Mouse (Mus musculus) left cerebral cortex, postnatal 36 days (tissue): ENCODE measurements around the gene Arl4d. TPM values are rescaled to one million over a fixed set of nuclear protein-coding genes. Genes with fewer than 3 reads are reported as not detected.

Experiments
- DNase-seq, 2 experiments: peaks; one replicate each; pipeline ENCODE4 v3.0.0; 2021 to 2022; ENCODE audit warnings: low spot score in 2 of 2, mixed read lengths in 1 of 2
- intact Hi-C: fragments of 180-260 bp; cut with DNase I; formaldehyde crosslinking; loops from one replicate; pipeline ENCODE4 v1.15.1; 2025
- total RNA-seq, 2 experiments: library from RNA; stranded (reverse); gene quantifications; 2 replicates each; pipeline ENCODE4 v1.2.3; 2021

Gene Arl4d
- total RNA-seq, 2 experiments from 2014 or later: 18.3 to 38.8 TPM

DNA sequence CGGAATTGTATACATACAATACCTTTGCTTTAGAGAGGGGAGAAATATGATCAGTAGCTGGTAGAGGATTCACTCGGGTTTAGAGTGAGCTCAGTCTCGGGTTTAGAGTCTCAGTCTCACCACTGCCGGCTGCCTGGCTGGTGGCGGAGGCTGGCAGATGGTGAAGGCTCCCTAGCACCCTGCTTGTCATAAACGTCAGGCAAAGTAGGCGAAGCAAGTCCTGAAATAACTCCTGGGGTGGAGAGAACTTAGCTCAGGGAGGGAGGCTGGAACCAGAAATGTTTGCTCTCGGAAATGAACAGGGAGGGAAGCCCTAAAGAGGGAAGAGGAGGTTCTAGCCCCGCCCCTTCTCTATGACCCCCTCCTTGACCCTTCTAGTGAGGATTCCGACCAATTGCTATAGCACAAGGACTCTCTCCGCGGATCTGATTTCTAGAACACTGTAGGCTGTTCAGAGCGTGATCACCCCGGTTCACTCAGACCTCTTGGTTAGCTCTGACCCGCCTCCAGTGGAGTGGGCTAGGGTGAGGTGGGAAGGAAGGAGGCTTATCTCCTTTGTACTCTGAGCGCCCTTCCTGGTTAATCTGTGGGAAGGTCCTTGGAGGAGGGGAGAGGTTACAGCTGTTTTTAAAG is 7.8 kb downstream of the Arl4d start:
- intact Hi-C loops: loop anchor here (2.0 kb wide), 1 partner anchor 14 kb away; no protein-coding TSS in a partner anchor

DNA sequence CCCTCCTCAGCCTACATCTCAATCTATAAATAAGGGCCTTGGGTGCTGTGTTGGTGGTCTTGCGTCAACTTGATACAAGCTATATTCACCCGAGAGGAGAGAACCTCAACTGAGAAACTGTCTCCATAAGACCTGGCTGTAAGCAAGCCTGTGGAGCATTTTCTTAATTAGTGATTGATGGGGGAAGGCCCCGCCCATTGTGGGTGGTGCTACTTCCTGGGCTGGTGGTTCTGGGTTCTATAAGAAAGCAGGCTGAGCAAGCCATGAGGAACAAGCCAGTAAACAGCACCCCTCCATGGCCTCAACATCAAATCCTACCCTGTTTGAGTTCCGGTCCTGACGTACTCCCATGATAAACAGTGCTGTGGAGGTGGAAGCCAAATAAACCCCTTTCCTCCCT is 8.8 kb downstream of the Arl4d start:
- intact Hi-C loops: no loop called here
- no peak for DNase-seq

More for the DNA sequence above, 7.8 kb downstream of the Arl4d start:
- DNase-seq: peak; percentile 81 to 85

DNA sequence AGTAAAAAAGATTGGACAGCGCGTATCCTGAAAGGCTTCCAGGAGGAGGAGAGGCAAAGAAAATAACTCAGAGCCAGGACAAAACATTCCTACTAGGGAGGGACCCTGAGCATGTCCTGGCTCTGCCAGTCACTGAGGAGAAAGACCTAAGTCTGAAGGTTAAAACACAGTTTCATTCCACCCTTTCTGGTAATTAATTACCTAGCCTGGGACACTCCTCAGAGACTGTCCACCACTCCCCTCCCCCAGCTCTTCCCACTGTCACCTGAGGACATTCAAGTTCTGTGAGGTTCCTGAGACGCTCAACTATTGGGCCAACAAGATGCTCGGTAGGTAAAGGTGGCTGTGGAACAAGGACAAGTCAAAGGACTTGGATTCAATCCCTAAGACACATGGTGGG is 10.0 kb downstream of the Arl4d start:
- intact Hi-C loops: no loop called here
- no peak for DNase-seq

DNA sequence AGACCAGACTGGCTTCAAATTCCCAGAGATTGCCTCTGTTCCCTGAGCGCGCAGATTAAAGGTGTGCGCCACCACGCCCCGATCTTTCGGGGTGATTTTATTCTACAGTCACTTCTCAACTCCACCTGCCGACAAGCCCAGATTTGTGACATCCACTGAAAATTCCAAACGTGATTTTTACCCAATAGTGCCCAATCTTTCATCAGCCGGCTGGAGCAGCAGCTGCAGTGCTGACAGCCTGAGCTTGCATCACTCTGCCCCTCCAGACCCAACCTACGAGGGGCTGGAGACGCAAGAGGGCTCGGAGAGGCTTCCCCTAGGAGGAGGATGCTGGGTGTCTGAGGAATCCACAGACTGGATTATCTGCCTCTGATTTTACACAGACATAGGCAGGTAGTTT is 12.3 kb downstream of the Arl4d start:
- intact Hi-C loops: no loop called here
- no peak for DNase-seq

DNA sequence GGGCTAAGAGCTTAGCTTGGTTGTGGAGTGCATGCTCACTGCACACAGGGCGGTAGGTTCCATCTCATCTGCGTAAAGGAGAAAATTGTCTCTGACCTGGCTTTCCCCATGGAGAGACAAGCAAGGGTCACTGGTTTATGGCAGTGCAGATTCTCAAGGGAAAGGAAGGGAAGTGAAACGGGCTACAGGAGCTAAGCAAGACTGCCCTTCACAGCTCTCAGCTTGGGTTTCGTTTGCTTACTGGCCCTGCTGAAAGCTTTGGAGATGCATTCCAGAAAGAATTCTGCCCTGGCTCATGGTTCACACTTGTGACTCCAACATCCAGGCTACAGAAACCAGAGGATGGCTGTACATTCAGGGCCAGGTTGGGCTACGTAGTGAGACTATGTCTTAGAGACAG is 13.4 kb downstream of the Arl4d start:
- intact Hi-C loops: no loop called here
- DNase-seq: no peak

DNA sequence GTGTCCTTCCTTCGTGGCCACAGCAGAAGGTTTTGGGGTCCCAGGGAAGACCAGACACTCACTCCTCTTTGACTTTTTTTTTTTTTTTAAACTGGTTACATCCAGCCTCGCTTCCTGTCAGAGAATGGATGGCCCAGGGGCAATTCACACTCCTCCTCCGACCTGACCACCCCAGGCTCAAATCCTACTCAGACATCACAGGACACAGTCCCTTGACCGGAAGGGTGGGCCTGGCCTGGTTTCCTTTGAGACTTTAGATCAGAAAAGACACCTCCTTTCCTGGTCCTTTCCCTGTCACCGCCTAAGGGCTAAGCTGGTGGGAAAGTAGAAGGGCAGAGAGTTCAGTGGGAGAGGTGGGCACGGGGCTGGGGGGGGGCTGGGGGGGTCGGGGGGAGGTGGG is 14.6 kb downstream of the Arl4d start:
- DNase-seq: no peak
- intact Hi-C loops: no loop called here

DNA sequence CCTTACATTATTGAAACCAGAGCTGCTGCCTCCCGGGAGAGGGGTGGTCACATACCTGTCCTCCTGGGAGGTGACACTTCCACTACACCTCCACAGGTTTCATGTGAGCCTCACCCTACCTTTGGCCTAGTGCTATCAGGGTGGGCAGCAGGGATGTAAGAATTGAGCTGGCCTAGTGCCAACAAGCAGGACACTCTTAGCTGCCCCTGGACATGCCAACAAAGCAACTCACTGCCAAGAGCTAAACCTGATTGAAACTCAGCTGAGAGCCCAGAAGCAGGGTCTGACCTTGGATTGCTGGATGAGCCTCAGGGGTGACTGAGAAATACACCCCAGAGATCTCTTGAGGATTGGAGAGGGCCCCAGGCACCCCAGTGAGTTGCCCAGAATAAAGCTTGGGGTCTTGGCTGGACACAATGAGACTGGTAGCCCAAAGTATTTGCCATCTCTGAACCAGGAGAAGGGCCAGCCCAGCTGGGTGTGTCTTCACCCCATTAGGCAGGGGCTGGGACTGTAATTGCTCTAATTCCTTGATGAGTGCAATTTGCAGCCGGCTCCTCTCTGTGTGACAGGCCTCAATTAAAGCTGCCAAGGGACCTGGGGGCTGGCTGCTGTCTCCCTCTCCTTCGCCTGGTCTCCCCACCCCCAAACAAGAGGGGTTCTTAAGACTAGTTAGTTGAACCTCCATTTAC is 15.4 kb downstream of the Arl4d start:
- no peak for DNase-seq
- intact Hi-C loops: no loop called here

DNA sequence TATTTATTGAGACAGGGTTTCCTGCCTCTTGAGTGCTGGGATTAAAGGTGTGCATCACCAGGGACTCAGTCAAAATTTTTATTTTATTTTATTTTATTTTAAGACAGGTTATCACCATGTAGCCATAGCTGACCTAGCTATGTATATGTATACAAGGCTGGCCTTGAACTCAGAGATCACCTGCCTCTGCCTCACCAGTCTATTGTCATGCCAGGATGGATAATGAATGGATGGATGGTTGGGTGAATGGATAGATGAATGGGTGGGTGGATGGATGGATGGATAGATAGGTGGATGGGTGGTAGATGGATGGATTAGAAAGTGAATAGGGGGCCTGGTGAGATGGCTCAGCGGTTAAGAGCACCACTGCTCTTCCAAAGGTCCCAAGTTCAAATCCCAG is 16.6 kb downstream of the Arl4d start:
- no peak for DNase-seq
- intact Hi-C loops: no loop called here

DNA sequence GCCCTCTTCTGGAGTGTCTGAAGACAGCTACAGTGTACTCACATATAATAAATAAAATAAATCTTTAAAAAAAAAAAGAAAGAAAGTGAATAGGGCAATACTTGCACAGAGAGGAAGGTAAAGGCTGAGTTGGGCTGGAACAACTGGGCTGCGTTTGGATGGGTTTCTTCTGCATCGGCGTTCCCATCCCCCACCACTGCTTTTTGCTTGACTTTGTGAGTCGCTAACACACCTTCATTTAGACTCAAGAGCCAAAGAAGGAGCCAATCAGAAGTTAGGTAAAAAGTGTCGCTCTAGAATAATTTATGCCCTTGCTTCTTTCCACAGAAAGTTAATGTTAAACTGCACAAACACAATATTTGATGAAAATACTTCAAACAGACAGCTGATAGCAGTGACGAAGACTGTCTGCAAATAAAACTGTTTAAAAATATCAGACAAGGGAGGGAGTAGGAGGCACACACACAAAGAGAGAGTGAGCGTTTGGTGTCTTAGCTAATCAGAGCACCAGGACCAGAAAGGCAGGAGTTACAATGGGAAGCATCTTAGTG is 17.1 kb downstream of the Arl4d start:
- no peak for DNase-seq
- intact Hi-C loops: no loop called here

DNA sequence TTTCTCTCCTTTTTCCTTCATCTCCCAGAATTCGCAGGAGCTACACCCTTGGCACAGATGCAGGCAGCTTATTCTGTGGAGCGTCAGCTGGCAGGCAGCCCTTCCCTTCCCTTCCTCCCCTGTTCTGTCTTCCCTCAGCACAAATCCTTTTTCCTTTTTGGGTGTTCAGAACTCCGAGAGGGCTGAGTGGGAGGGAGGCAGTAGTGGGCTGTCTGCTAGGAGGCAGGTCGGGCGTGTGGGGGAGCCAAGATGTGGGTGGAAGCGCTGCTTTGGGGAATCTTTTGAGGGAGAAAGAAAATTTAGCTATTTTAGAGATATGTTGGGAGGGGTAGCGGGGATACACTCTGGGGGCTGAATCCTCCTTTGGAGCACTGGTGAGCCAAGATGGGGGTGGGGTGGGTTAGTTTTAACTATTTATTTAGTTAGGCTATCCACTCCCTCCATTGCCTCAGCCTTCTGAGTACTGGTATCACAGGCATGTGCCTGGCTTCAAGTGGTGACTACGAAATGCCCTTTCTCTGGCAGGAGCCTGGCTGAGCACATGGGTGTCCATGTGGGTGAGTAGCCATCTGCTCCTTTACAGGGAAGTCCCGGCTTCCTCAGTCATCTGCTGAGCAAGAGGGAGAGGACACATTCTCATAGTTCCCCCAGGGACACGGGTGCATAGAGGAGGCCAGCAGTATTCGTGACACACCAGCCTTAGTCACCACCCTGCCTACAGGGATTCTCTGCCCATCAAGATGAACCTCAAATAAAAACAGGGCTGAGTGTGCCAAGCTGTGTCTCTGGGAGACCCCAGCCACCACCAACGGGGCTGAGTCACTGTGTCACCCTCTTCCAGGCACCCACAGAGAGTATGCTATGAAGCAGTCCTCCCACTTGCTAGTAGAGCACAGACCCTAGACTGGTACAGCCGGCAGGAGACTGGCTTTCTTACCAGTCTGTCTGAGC is 22.3 kb downstream of the Arl4d start:
- intact Hi-C loops: loop anchor here (2.0 kb wide), 1 partner anchor 15 kb away; no protein-coding TSS in a partner anchor
- peak; percentile 88 to 90 for DNase-seq

DNA sequence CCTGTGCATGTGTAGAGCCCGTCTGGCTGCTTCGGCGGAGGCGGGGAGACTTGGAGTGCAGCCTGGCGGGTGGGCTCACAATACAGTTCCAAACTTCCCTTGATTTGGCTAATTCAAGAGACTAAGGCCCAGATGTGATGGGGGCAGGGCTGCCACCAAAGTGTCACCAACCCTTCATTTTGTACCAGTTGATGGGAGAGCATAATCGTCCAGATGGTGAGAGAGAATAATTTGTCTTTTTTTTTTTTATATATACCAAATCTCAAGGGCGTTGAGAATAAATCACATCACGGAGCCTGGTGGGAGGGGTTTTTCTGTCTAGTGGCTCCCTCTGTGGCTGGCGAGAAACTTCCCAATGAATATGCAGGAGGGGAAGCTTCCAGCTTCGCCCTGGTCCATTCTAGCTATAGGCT is 24.4 kb downstream of the Arl4d start:
- intact Hi-C loops: loop anchor here (5.0 kb wide), 1 partner anchor 43 kb away; the partner anchor contains the start of gene Dhx8
- DNase-seq: peak; percentile 81

DNA sequence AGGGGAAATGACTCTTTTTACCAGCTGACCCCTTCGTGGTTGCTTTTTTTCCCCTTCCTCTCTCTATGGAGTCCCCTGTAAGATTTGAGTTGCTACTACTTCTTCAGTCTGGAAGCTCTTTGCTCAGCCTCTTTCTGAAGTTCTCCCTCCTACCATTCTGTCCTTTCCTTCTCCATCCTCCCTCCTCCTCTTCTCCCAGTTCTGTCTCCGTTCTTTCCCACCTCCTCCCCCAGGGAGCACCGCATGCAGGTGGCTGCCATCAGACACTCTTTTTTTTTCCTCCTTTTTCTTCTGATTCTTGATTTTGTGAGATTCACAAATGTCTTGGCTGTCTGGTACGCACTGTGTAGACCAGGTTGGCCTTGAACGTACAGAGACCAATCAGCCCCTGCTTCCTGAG is 25.0 kb downstream of the Arl4d start:
- intact Hi-C loops: loop anchor here (5.0 kb wide), 1 partner anchor 42 kb away; the partner anchor contains the start of gene Dhx8

DNA sequence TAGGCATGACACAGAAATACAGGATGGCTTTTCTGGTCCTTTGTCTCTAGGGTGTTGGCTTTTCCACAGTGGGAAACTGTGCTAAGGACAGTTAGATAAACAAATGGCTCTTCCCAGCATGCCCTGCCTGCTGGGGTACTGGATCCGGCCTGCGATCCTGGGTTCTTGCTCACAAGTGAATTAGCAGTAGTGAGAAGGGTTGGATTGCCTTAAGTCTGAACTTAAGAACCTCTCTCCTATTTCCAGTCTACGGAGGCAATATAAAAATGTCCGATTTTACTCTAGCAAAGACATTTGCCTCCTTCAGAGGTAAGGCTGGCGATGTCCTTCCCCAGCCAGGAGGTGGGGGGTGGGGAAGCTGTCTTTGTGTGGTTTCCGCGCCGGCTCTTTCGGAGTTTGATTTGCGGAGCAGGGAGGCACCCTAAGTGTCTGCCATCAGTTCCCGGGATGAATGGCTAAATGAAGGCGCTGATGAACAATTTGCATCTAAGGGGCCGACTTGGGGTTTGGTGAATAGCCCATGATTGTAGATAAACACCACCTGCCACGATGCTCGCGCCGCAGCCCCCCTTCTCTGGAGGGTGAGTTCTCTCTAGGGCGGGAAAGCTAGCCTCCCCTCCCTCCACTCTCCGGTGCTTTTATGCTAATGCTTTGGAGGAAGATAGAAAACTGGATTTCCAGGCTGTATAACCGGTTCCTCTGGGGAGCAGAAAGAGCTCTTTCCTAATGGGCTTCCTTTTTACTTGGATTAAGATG is 30.7 kb downstream of the Arl4d start:
- intact Hi-C loops: no loop called here
- DNase-seq: peak in 1 of 2 experiments; percentile 17

More for the DNA sequence above, 25.0 kb downstream of the Arl4d start:
- DNase-seq: peak in 1 of 2 experiments; percentile 46

DNA sequence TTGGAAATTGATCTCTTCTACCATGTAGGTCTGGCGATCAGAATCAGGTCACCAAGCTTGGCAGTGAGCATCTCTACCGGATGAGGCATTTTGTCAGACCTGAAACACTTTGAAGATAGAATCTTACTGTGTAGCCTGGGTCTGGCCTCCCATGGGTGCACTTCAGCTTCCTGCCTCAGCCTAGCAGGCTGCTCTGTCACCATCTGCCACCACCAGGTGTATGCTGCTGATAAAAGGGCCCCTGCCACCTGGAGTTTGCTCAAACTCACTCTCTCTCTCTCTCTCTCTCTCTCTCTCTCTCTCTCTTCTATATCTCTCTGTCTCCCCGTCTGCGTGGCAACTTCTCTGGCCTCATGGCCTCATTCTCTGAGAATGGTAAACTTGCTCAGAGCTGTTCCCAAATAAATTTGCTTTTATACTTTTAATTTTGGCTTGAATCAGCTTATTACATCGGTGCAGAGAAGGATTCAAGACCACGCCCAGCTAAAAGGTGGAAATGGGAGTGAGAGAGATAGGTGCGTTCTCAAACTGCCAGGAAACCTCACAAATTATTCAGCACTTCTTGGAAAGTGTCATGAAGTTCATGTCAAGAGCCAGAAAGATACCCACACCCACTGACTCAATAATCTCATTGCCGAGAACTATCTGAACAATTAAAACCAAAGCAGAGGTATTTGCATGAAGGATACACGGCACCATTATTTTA is 32.0 kb downstream of the Arl4d start:
- no peak for DNase-seq
- intact Hi-C loops: no loop called here

DNA sequence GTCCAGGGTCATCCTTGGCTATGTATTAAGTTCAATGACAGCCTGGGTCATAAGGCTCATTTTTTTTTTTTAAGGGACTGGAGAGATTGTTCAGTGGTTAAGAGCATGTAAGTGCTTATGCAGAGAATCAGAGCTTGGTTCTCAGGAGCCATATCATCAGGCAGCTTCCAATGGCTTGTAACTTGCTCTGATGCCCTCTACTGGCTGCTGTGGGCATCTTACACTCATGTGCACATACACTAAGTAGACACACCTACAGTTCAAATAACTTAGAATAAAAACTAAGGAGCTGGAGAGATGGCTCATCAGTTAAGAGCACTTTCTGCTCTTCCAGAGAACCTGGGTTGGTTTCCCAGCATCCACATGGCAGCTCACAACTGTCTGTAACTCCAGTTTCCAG is 32.8 kb downstream of the Arl4d start:
- no peak for DNase-seq
- intact Hi-C loops: no loop called here

DNA sequence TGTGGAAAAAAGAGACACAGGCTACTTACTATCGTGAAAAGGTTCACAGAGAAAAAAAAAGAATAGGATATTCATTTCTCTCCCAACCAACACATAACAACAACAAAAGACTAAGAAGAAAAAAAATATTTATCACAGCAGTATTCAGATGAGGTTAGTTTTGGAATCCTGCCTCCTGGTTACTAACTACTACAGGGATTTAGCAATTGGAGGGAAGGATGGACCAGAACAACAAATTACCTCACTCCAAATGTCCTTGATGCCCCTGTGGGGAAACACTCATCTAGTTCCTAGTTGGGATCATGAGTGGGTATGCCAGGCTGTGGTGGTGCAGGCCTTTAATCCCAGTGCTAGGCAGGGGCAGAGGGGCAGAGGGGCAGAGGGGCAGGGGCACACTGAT is 34.2 kb downstream of the Arl4d start:
- intact Hi-C loops: no loop called here
- no peak for DNase-seq

DNA sequence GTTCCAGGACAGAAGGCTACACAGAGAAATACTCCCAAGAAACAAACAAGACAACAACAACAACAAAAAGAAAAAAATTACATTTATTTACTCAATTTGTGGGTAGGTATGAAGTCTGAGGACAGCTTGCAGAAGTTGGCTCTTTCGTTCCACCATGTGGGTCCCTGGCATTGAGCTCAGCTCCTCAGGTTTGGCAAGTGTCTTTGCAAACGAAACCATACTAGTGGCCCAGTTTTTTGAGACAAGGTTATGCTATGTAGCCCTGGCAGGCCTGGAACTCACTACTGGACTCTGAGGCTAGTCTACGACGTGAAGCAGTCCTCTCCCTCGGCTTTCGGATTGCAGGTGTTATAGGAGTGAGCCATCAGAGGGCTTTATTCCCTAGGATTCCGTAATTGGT is 34.6 kb downstream of the Arl4d start:
- intact Hi-C loops: no loop called here

DNA sequence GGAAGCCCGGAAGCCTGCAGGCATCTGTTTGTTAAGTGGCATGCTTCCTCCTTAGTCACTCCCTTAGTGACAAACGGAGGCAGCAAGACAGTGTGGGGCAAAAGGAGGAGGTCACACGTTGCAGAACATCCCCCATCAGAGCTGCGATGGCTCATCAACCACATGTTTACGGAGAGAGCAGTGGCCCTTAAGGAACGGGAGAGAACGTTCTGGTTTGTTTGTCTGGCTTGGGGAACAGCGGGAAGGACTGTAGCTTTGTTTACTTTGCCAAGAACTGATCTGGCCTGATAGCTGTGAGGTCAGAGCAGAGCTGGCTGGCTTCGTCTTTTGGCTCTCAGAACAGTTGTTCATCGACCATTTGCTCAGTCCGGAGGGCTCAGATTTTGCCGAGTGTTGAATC is 35.1 kb downstream of the Arl4d start:
- peak in 1 of 2 experiments; percentile 9 for DNase-seq
- intact Hi-C loops: no loop called here

More for the DNA sequence above, 34.6 kb downstream of the Arl4d start:
- DNase-seq: no peak

DNA sequence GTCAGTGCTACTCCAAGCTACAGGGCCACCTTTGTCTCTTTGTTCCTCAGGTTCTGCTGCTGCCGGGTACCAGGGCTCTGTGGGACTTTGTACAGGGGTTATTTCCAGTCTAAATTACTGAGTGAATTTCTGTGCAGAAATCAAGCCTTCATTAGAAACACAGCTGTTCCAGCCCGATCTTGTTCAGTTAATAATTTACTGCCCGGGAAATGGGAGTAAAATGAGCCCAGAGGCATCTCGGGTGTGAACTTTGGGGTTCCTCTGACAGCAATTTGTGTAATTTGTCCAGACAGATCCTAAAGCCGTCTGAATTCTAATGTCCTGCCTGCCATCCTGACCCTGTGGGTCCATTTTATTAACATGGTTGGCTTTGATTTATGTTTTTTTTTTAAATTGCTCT is 38.7 kb downstream of the Arl4d start:
- intact Hi-C loops: no loop called here
- DNase-seq: no peak
